Mouse (Mus musculus): ENCODE data around the gene Traip.

The Traip gene

GRCm38 (mm10) chr9:107935374-107935773 lies 14.6 kb upstream of the Traip start, which contains the start of gene Camkv:
Gene Camkv, plus strand, starts transcription at chr9:107935674.
- no peak for DNase-seq

GRCm38 (mm10) chr9:107935790-107936214 lies 14.1 kb upstream of the Traip start:
- no peak for DNase-seq

GRCm38 (mm10) chr9:107936215-107936822 lies 13.6 kb upstream of the Traip start:
- no peak for DNase-seq

GRCm38 (mm10) chr9:107936831-107937230 lies 13.1 kb upstream of the Traip start:
- no peak for DNase-seq

GRCm38 (mm10) chr9:107947241-107948194 lies 2.4 kb upstream of the Traip start:
- DNase-seq = no peak

- no peak for DNase-seq
These were observed 583 bp upstream of the Traip start for GRCm38 (mm10) chr9:107949184-107949921.

- peak; percentile 96 to 97 for DNase-seq
These were observed 772 bp downstream of the Traip start for GRCm38 (mm10) chr9:107950460-107951355.

GRCm38 (mm10) chr9:107955613-107956289 lies 5.8 kb downstream of the Traip start:
- DNase-seq = no peak

GRCm38 (mm10) chr9:107957141-107957540 lies 7.2 kb downstream of the Traip start:
- no peak for DNase-seq

GRCm38 (mm10) chr9:107959896-107960295 lies 10.0 kb downstream of the Traip start:
- DNase-seq = no peak

- DNase-seq = no peak
These were observed 11.0 kb downstream of the Traip start for GRCm38 (mm10) chr9:107960928-107961327.

GRCm38 (mm10) chr9:107961351-107961762 lies 11.4 kb downstream of the Traip start:
- no peak for DNase-seq

- DNase-seq = no peak
These were observed 11.9 kb downstream of the Traip start for GRCm38 (mm10) chr9:107961881-107962280.

- no peak for DNase-seq
These were observed 13.0 kb downstream of the Traip start for GRCm38 (mm10) chr9:107962916-107963315.

GRCm38 (mm10) chr9:107963700-107964099 lies 13.8 kb downstream of the Traip start:
- DNase-seq = peak; percentile 88 to 93

GRCm38 (mm10) chr9:107964681-107965080 lies 14.7 kb downstream of the Traip start:
- DNase-seq = no peak

- DNase-seq = no peak
These were observed 16.7 kb downstream of the Traip start for GRCm38 (mm10) chr9:107966676-107967075.

- peak in 1 of 2 experiments; percentile 55 for DNase-seq
These were observed 17.5 kb downstream of the Traip start for GRCm38 (mm10) chr9:107967437-107967836.

GRCm38 (mm10) chr9:107968531-107968930 lies 18.6 kb downstream of the Traip start:
- no peak for DNase-seq

- DNase-seq = no peak
These were observed 20.4 kb downstream of the Traip start for GRCm38 (mm10) chr9:107970311-107970710.
